Mouse (Mus musculus) myocyte (in vitro differentiated cells): Measurements from ENCODE around the gene Jph4. TPM values are rescaled to one million over a fixed set of nuclear protein-coding genes. Genes with fewer than 3 reads are reported as not detected.

Experiments used
- H3K27me3 ChIP-seq: one replicate; pipeline ENCODE4 v1.6.1; 2011; ENCODE audit not compliant: control insufficient read depth, insufficient read depth, insufficient read length
- H3K36me3 ChIP-seq: one replicate; pipeline ENCODE4 v1.6.1; 2011; ENCODE audit not compliant: control insufficient read depth, insufficient read depth
- H3K4me2 ChIP-seq: one replicate; pipeline ENCODE4 v1.6.1; 2011; ENCODE audit warnings: low read depth, control low read depth
- H3K4me3 ChIP-seq: one replicate; pipeline ENCODE4 v1.5.1; 2011; ENCODE audit warnings: mild to moderate bottlenecking, control low read depth, moderate library complexity
- H3K79me2 ChIP-seq: one replicate; pipeline ENCODE4 v1.6.1; 2011; ENCODE audit not compliant: control insufficient read depth, insufficient read depth
- H3ac ChIP-seq: one replicate; pipeline ENCODE4 v1.6.1; 2011; ENCODE audit not compliant: control insufficient read depth, insufficient read length
- CEBPB ChIP-seq: IDR thresholded peaks from 2 replicates; pipeline ENCODE4 v1.6.1; 2011; ENCODE audit warnings: mild to moderate bottlenecking, moderate library complexity; ENCODE audit not compliant: poor library complexity, insufficient read depth, severe bottlenecking
- E2F4 ChIP-seq: IDR thresholded peaks from one replicate; pipeline ENCODE4 v1.6.1; 2011; ENCODE audit warnings: mild to moderate bottlenecking, control low read depth, moderate library complexity; ENCODE audit not compliant: insufficient read depth
- MAX ChIP-seq: IDR thresholded peaks from one replicate; pipeline ENCODE4 v1.6.1; 2011; ENCODE audit warnings: low read depth, mild to moderate bottlenecking, control low read depth
- MYOD1 ChIP-seq, 3 experiments: IDR thresholded peaks; one replicate each; pipeline ENCODE4 v1.6.1; 2011; ENCODE audit warnings: control low read depth in 2 of 3, low read depth in 2 of 3, mild to moderate bottlenecking in 2 of 3, moderate library complexity in 1 of 3; ENCODE audit not compliant: insufficient read length in 2 of 3, control insufficient read depth in 1 of 3
- MYOG ChIP-seq, 3 experiments: IDR thresholded peaks; one replicate each; pipeline ENCODE4 v1.6.1; 2011; ENCODE audit warnings: control low read depth in 2 of 3, low read depth in 2 of 3, mild to moderate bottlenecking in 2 of 3; ENCODE audit not compliant: insufficient read length in 2 of 3, control insufficient read depth in 1 of 3, insufficient read depth in 1 of 3
- POLR2A ChIP-seq: IDR thresholded peaks from one replicate; pipeline ENCODE4 v1.6.1; 2011; ENCODE audit warnings: low read depth, mild to moderate bottlenecking, control low read depth, moderate library complexity; ENCODE audit not compliant: insufficient read length
- POLR2AphosphoS2 ChIP-seq: IDR thresholded peaks from one replicate; pipeline ENCODE4 v1.6.1; 2011; ENCODE audit warnings: low read depth, control low read depth; ENCODE audit not compliant: insufficient read length
- REST ChIP-seq: IDR thresholded peaks from one replicate; pipeline ENCODE4 v1.6.1; 2011; ENCODE audit warnings: mild to moderate bottlenecking, control low read depth, moderate library complexity; ENCODE audit not compliant: insufficient read depth, insufficient read length
- SRF ChIP-seq: IDR thresholded peaks from one replicate; pipeline ENCODE4 v1.6.1; 2011; ENCODE audit warnings: low read depth; ENCODE audit not compliant: control insufficient read depth, insufficient read length
- TCF12 ChIP-seq: IDR thresholded peaks from one replicate; pipeline ENCODE4 v1.6.1; 2011; ENCODE audit warnings: mild to moderate bottlenecking, control low read depth; ENCODE audit not compliant: poor library complexity, insufficient read depth, severe bottlenecking
- TCF3 ChIP-seq: IDR thresholded peaks from one replicate; pipeline ENCODE4 v1.6.1; 2011; ENCODE audit warnings: low read depth, control low read depth; ENCODE audit not compliant: insufficient read length
- USF1 ChIP-seq: IDR thresholded peaks from one replicate; pipeline ENCODE4 v1.6.1; 2011; ENCODE audit warnings: low read depth, mild to moderate bottlenecking, control low read depth, moderate library complexity
- polyA plus RNA-seq: library from polyadenylated mRNA; unstranded; fragments of >200 nt; fragmentation: generic; extraction: Trizol; gene quantifications from one replicate; pipeline ENCODE4 v1.2.1, GENCODE M21; 2012; ENCODE audit warnings: missing spikeins

Gene Jph4
- polyA plus RNA-seq, 1 experiment, result not detected

DNA sequence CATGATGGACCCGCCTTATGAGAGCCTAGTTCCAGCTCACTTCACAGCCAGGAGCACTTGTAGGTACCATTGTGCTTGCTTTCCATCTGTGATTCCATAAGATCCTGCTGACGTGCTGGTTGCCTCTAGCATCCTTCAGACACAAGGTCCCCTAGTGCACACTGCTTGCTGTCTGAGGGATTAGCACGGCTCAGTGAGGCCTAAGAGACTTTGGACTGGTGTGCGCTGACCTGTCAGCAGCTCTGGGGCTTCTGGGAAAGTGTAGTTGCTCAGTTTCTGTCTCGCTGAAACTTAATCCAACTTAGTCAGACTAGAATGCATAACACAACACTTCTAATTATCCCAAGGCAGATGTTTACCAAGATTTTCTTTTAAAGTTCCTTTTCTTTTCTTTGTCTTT, 56.8 kb downstream of the Jph4 start:
- Histone ChIP-seq H3K4me3 (no peak overlapping the region), H3K36me3 (no peaks in the 10 kb centered on the region), H3K79me2 (no peaks in the 10 kb centered on the region), H3K27me3 (no peaks in the 10 kb centered on the region), H3K4me2 (no peak overlapping the region), H3ac (no peak overlapping the region)
- no peak for TF ChIP-seq TCF3
- TF ChIP-seq MAX, result no peak

DNA sequence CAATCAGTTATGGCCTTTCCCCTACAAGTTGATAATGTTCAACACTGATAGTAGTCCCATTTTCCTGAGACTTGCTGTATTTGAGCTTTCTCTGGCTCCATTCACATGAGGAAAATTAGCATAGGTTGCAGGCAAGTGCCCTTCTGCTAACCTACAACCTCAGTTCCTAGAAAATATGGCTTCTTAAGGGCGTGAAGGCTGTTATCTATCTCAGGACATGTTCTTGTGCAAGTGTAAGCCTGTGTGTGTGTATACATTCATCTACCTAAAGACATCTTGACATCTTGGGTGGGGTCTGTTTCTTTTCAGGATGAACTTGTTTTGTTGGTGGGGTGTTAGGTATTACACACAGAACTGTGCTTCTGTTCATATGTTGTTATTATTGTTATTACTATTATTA, 57.7 kb downstream of the Jph4 start:
- H3ac ChIP-seq, result no peak overlapping the region
- H3K4me2 ChIP-seq, result no peak overlapping the region
- no peak overlapping the region for H3K4me3 ChIP-seq
- TF ChIP-seq MYOD1 (IDR thresholded peaks at IDR 0.05; ENCODE audit: control insufficient read depth in 1 of 3, insufficient read length in 2 of 3, low read depth in 2 of 3) (no peak), USF1 (no peak), POLR2AphosphoS2 (no peak), E2F4 (no peak), POLR2A (no peak), SRF (no peak), TCF3 (no peak), MYOG (IDR thresholded peaks at IDR 0.05; ENCODE audit: control insufficient read depth in 1 of 3, insufficient read depth in 1 of 3, insufficient read length in 2 of 3, low read depth in 2 of 3) (no peak), MAX (no peak), CEBPB (no peak), TCF12 (no peak), REST (no peak)
- H3K27me3 ChIP-seq, result no peaks in the 10 kb centered on the region
- no peaks in the 10 kb centered on the region for H3K79me2 ChIP-seq
- H3K36me3 ChIP-seq, result no peaks in the 10 kb centered on the region

Other genes with a start within 250 kb of the Jph4 start
- gene Homez, start 246.0 kb downstream of the Jph4 start, polyA plus RNA-seq, result 2.5 TPM
- 0.71 TPM for gene Ppp1r3e, start 239.4 kb downstream of the Jph4 start, polyA plus RNA-seq
- 20.5 TPM for gene Bcl2l2, start 233.6 kb downstream of the Jph4 start, polyA plus RNA-seq
- gene Gm20521, start 233.5 kb downstream of the Jph4 start, polyA plus RNA-seq, result 0.47 TPM
- 70.6 TPM for gene Pabpn1, start 224.4 kb downstream of the Jph4 start, polyA plus RNA-seq
- 0.92 TPM for gene Slc22a17, start 203.8 kb downstream of the Jph4 start, polyA plus RNA-seq
- gene Efs, start 190.8 kb downstream of the Jph4 start, polyA plus RNA-seq, result 0.95 TPM
- gene Il25, start 184.2 kb downstream of the Jph4 start, polyA plus RNA-seq, result 0.05 TPM
- not detected for gene Cmtm5, start 180.7 kb downstream of the Jph4 start, polyA plus RNA-seq
- gene Myh6, start 150.0 kb downstream of the Jph4 start, polyA plus RNA-seq, result 15.0 TPM
- not detected for gene Gm17428, start 140.0 kb downstream of the Jph4 start, polyA plus RNA-seq
- 56.5 TPM for gene Myh7, start 122.3 kb downstream of the Jph4 start, polyA plus RNA-seq
- 39.4 TPM for gene Ngdn, start 101.5 kb downstream of the Jph4 start, polyA plus RNA-seq
- 0.98 TPM for gene Zfhx2, start 24.6 kb downstream of the Jph4 start, polyA plus RNA-seq
- 10.8 TPM for gene Thtpa, start 22.2 kb downstream of the Jph4 start, polyA plus RNA-seq
- 6.5 TPM for gene Ap1g2, start 10.3 kb downstream of the Jph4 start, polyA plus RNA-seq
- not detected for gene Dhrs2, start 105.1 kb upstream of the Jph4 start, polyA plus RNA-seq